Mouse (Mus musculus) megakaryocyte, embryonic 14.5 days (primary cell): Measurements from ENCODE around the gene Dgkq. TPM values are rescaled to one million over a fixed set of nuclear protein-coding genes. Genes with fewer than 3 reads are reported as not detected.

Experiments used
- H3K27me3 ChIP-seq: replicated peaks from 2 replicates; pipeline ENCODE3; 2012; ENCODE audit warnings: inconsistent platforms
- H3K36me3 ChIP-seq: replicated peaks from 2 replicates; pipeline ENCODE3; 2012; ENCODE audit warnings: low read length, inconsistent platforms, mixed read lengths
- H3K4me1 ChIP-seq: 2 replicates; pipeline ENCODE4 v1.6.1; 2012; ENCODE audit warnings: inconsistent platforms
- H3K4me3 ChIP-seq: replicated peaks from 2 replicates; pipeline ENCODE3; 2012; ENCODE audit warnings: moderate library complexity, mild to moderate bottlenecking, inconsistent platforms
- H3K9me3 ChIP-seq: 2 replicates; pipeline ENCODE4 v1.6.1; 2012; ENCODE audit warnings: inconsistent platforms
- FLI1 ChIP-seq: IDR thresholded peaks from 2 replicates; pipeline ENCODE4 v1.6.1; 2012; ENCODE audit warnings: low read length, inconsistent platforms, mixed read lengths
- GATA1 ChIP-seq: IDR thresholded peaks from 3 replicates; pipeline ENCODE4 v1.6.1; 2012; ENCODE audit warnings: mixed read lengths, low read length, inconsistent platforms, borderline replicate concordance
- polyA plus RNA-seq: library from polyadenylated mRNA; stranded (reverse); fragments of >175 nt; gene quantifications from 2 replicates; pipeline ENCODE4 v1.2.3, GENCODE M21; 2012; ENCODE audit warnings: low replicate concordance; ENCODE audit not compliant: insufficient read depth

Gene Dgkq
- polyA plus RNA-seq, 1 experiment = 0.74 TPM

GRCm38 (mm10) chr5:108671757-108672156 is 2.3 kb upstream of the Dgkq start:
- Histone ChIP-seq H3K27me3 (no peaks in the 10 kb centered on the region), H3K36me3 (peaks cover 30% of the 10 kb centered on the region), H3K4me1 (peaks cover 36% of the 10 kb centered on the region), H3K9me3 (no peaks in the 10 kb centered on the region), H3K4me3 (no peak overlapping the region)
- TF ChIP-seq GATA1 = no peak
- no peak for TF ChIP-seq FLI1

- H3K4me3 ChIP-seq = no peak overlapping the region
- no peaks in the 10 kb centered on the region for H3K27me3 ChIP-seq
- peaks cover 39% of the 10 kb centered on the region for H3K4me1 ChIP-seq
- H3K36me3 ChIP-seq = peaks cover 30% of the 10 kb centered on the region
- H3K9me3 ChIP-seq = no peaks in the 10 kb centered on the region
- TF ChIP-seq GATA1 (no peak; the same call in 2 of the 3 replicates), FLI1 (no peak)
Observed at GRCm38 (mm10) chr5:108670785-108671184, 1.3 kb upstream of the Dgkq start.

GRCm38 (mm10) chr5:108669986-108670385 is 514 bp upstream of the Dgkq start:
- peak overlapping the region; percentile 95 for H3K4me3 ChIP-seq
- H3K4me1 ChIP-seq = peaks cover 40% of the 10 kb centered on the region

GRCm38 (mm10) chr5:108668387-108668932 is 1.0 kb downstream of the Dgkq start:
- peaks cover 26% of the 10 kb centered on the region for H3K36me3 ChIP-seq
- no peaks in the 10 kb centered on the region for H3K9me3 ChIP-seq
- H3K4me3 ChIP-seq = peak overlapping the region; percentile 95
- no peaks in the 10 kb centered on the region for H3K27me3 ChIP-seq
- TF ChIP-seq FLI1 = no peak
- TF ChIP-seq GATA1 = no peak
- peaks cover 49% of the 10 kb centered on the region for H3K4me1 ChIP-seq

More at GRCm38 (mm10) chr5:108669986-108670385, 514 bp upstream of the Dgkq start:
- TF ChIP-seq FLI1 (no peak), GATA1 (no peak)
- H3K36me3 ChIP-seq = peaks cover 30% of the 10 kb centered on the region
- no peaks in the 10 kb centered on the region for H3K27me3 ChIP-seq
- no peaks in the 10 kb centered on the region for H3K9me3 ChIP-seq

- Histone ChIP-seq H3K4me1 (peaks cover 49% of the 10 kb centered on the region), H3K9me3 (no peaks in the 10 kb centered on the region), H3K27me3 (no peaks in the 10 kb centered on the region), H3K4me3 (no peak overlapping the region), H3K36me3 (peaks cover 15% of the 10 kb centered on the region)
- no peak for TF ChIP-seq GATA1
- TF ChIP-seq FLI1 = no peak
Observed at GRCm38 (mm10) chr5:108667370-108667769, 2.1 kb downstream of the Dgkq start.

GRCm38 (mm10) chr5:108665066-108665465 is 4.4 kb downstream of the Dgkq start:
- Histone ChIP-seq H3K4me1 (peaks cover 41% of the 10 kb centered on the region), H3K9me3 (no peaks in the 10 kb centered on the region), H3K36me3 (no peaks in the 10 kb centered on the region), H3K27me3 (no peaks in the 10 kb centered on the region), H3K4me3 (no peak overlapping the region)
- TF ChIP-seq FLI1 (no peak), GATA1 (no peak)

GRCm38 (mm10) chr5:108662772-108663171 is 6.7 kb downstream of the Dgkq start:
- peaks cover 42% of the 10 kb centered on the region for H3K4me1 ChIP-seq
- TF ChIP-seq GATA1 (no peak), FLI1 (no peak)
- H3K36me3 ChIP-seq = peaks cover 13% of the 10 kb centered on the region

GRCm38 (mm10) chr5:108660632-108661268 is 8.7 kb downstream of the Dgkq start:
- H3K4me1 ChIP-seq = peaks cover 40% of the 10 kb centered on the region
- peaks cover 33% of the 10 kb centered on the region for H3K36me3 ChIP-seq
- TF ChIP-seq FLI1 (no peak), GATA1 (no peak)
- H3K4me3 ChIP-seq = peak overlapping the region; percentile 99
- no peaks in the 10 kb centered on the region for H3K27me3 ChIP-seq
- no peaks in the 10 kb centered on the region for H3K9me3 ChIP-seq

More at GRCm38 (mm10) chr5:108662772-108663171, 6.7 kb downstream of the Dgkq start:
- Histone ChIP-seq H3K4me3 (no peak overlapping the region), H3K27me3 (no peaks in the 10 kb centered on the region), H3K9me3 (no peaks in the 10 kb centered on the region)

GRCm38 (mm10) chr5:108659698-108660631 is 9.5 kb downstream of the Dgkq start, which contains the start of gene Idua:
TSS of gene Idua (plus strand) at chr5:108660331.
- Histone ChIP-seq H3K4me3 (peak within 1 kb of the TSS; percentile 99), H3K36me3 (peaks cover 41% of the 10 kb centered on the region), H3K9me3 (no peaks in the 10 kb centered on the region), H3K27me3 (no peaks in the 10 kb centered on the region), H3K4me1 (peaks cover 38% of the 10 kb centered on the region)
- TF ChIP-seq FLI1 = no peak
- TF ChIP-seq GATA1 = no peak
